In genomic region chr4:152114080-152114479, GRCm38 (mm10) we compare ENCODE assay signal across 40 mouse cellular contexts. TPM values are rescaled to one million over a fixed set of nuclear protein-coding genes. Genes with fewer than 3 reads are reported as not detected.
DNase-seq lines count a peak whose midpoint lies in the region; ATAC-seq and TF ChIP-seq lines count a peak whose summit lies in the region.
"Had no signal": no experiment of that assay in that cellular context is flagged by ENCODE, and none has a peak within 500 bp of the region (broad histone marks: within the 10 kb centered on the region; RNA-seq: fewer than 3 reads in every experiment).

No protein-coding gene starts in this region.

- H3K27me3 ChIP-seq in heart, adult 2 months (ENCODE audit: control insufficient read depth, insufficient read depth, low read length), result peaks cover 2% of the 10 kb centered on the region
- H3K27me3 ChIP-seq in kidney, postnatal 0 days (ENCODE audit: insufficient read depth, low read length), result no peaks in the 10 kb centered on the region

- H3K9me3 ChIP-seq in kidney, postnatal 0 days (replicated peaks; ENCODE audit: low read length), result no peaks in the 10 kb centered on the region
- H3K9me3 ChIP-seq: heart, embryonic 13.5 days; limb, embryonic 10.5 days; limb, embryonic 15.5 days; liver, embryonic 15.5 days; lung, embryonic 15.5 days had no signal

- no peak for TF ChIP-seq EP300 in heart, adult 2 months (IDR thresholded peaks at IDR 0.05; ENCODE audit: insufficient read depth, low read depth, low read length)

- peaks cover 2% of the 10 kb centered on the region; the same call in 1 of the 2 replicates for H3K36me3 ChIP-seq in heart, adult 2 months (ENCODE audit: control insufficient read depth, insufficient read depth, low read length)
- H3K36me3 ChIP-seq in kidney, postnatal 0 days (ENCODE audit: insufficient read depth, low read length), result peaks cover 17% of the 10 kb centered on the region; the same call in 1 of the 2 replicates

- H3K4me3 ChIP-seq in heart, adult 2 months, result no peak overlapping the region
- no peak overlapping the region for H3K4me3 ChIP-seq in kidney, postnatal 0 days (replicated peaks; ENCODE audit: low read depth, low read length)
- H3K4me3 ChIP-seq: erythroblast, embryonic 14.5 days; gastrocnemius, adult 2 months; heart, embryonic 13.5 days; limb, embryonic 10.5 days; limb, embryonic 15.5 days; liver, embryonic 15.5 days; lung, embryonic 15.5 days had no signal

- no peak overlapping the region for H3K4me2 ChIP-seq in kidney, postnatal 0 days (ENCODE audit: low read length)
- H3K4me2 ChIP-seq: heart, embryonic 13.5 days; limb, embryonic 15.5 days; liver, embryonic 15.5 days; lung, embryonic 15.5 days; midbrain, embryonic 11.5 days had no signal

- TF ChIP-seq POLR2A in heart, adult 2 months (IDR thresholded peaks at IDR 0.05; ENCODE audit: insufficient read depth, low read depth, low read length), result no peak

- DNase-seq in heart, adult 2 months, result no peak
- no peak for DNase-seq in heart, adult 18-20 months
- no peak for DNase-seq in kidney, postnatal 0 days (ENCODE audit: low spot score)
- no peak for DNase-seq in kidney, adult 18-20 months
- DNase-seq in thymus, postnatal 4 days, result peak; percentile 40
- DNase-seq in thymus, postnatal 0 days (ENCODE audit: low spot score), result no peak
- DNase-seq in layer of hippocampus, adult 11-12 months (ENCODE audit: low spot score), result no peak
- DNase-seq: adrenal gland, adult 2 months; adrenal gland, postnatal 36 days; cerebellum, adult 18-20 months; cerebellum, postnatal 14 days; gastrocnemius, adult 2 months; gastrocnemius, postnatal 36 days; heart, postnatal 10 days; kidney, adult 8-10 months; kidney, postnatal 10 days; layer of hippocampus, adult 9-11 months; lung, postnatal 36 days; right cerebral cortex, postnatal 25 days; spleen, adult 18-20 months had no signal

- ATAC-seq in kidney, postnatal 0 days (replicated peaks; ENCODE audit: low FRiP score, low read depth), result no peak
- ATAC-seq: activated CD4-positive, CD25-positive, alpha-beta regulatory T cell, adult 4 months; forebrain, embryonic 16.5 days; inflammation-experienced regulatory T-cells, adult 6 months had no signal

- no peaks in the 10 kb centered on the region for H3K79me2 ChIP-seq in heart, adult 2 months (replicated peaks; ENCODE audit: control insufficient read depth, insufficient read depth, low read length)

- H3K4me1 ChIP-seq in heart, adult 2 months (ENCODE audit: control insufficient read depth, insufficient read depth, low read length), result peaks cover 3% of the 10 kb centered on the region
- peaks cover 12% of the 10 kb centered on the region for H3K4me1 ChIP-seq in kidney, postnatal 0 days (replicated peaks; ENCODE audit: insufficient read depth, low read length)

- intact Hi-C loops in heart, adult 2 months (cut with DNase I), result no loop called here

- no peak overlapping the region for H3K27ac ChIP-seq in heart, adult 2 months
- no peak overlapping the region for H3K27ac ChIP-seq in kidney, postnatal 0 days
- H3K27ac ChIP-seq: gastrocnemius, adult 2 months; heart, embryonic 13.5 days; limb, embryonic 10.5 days; limb, embryonic 15.5 days; liver, embryonic 15.5 days; lung, embryonic 15.5 days had no signal

- TF ChIP-seq CTCF in heart, adult 2 months (IDR thresholded peaks at IDR 0.05), result 0 out of 2 replicates have a peak, but pooled peaks have one; percentile 2
- TF ChIP-seq CTCF in kidney, postnatal 0 days (IDR thresholded peaks at IDR 0.05; ENCODE audit: low read depth), result peak; percentile 26

- 83% methylated on average over 16 of the region's 16 CpGs for WGBS in heart, adult 2 months
- 76% methylated on average over 16 of the region's 16 CpGs for WGBS in kidney, postnatal 0 days

- H3K9ac ChIP-seq in heart, adult 2 months (ENCODE audit: low read depth, low read length), result no peak overlapping the region
- no peak overlapping the region for H3K9ac ChIP-seq in kidney, postnatal 0 days (ENCODE audit: low read depth, low read length)
- H3K9ac ChIP-seq: heart, embryonic 13.5 days; limb, embryonic 15.5 days; liver, embryonic 15.5 days; lung, embryonic 15.5 days had no signal

RNA-seq across cellular contexts. Expression of gene Tnfrsf25, which starts 1.7 kb away (rescaled TPM):
- total RNA-seq in heart, adult 2 months (2021), result 1 to 10 TPM; 1.4 to 2.4 TPM
- polyA plus RNA-seq in heart, adult 2 months (2012; rRNA removed), result 6.1 and 7.4 TPM in 2 replicates
- 1 to 10 TPM; 1.4 to 1.6 TPM for total RNA-seq in heart, adult 18-20 months (2021)
- 0.68 and 0.83 TPM in 2 replicates for polyA plus RNA-seq in kidney, postnatal 0 days (2015; fragmentation: Nextera tagmentation; extraction: Ambion mirVana)
- polyA plus RNA-seq in thymus, postnatal 0 days (2015; fragmentation: Nextera tagmentation; extraction: Ambion mirVana), result 37.7 and 44.1 TPM in 2 replicates
- polyA plus RNA-seq: forebrain, embryonic 11.5 days had no signal

RNA-seq across cellular contexts. Expression of gene Espn, which starts 38.1 kb away (rescaled TPM):
- 1 to 10 TPM; 2.4 to 2.5 TPM for total RNA-seq in heart, adult 2 months (2021)
- polyA plus RNA-seq in heart, adult 2 months (2012; rRNA removed), result 2.7 and 3.2 TPM in 2 replicates
- 1 to 10 TPM; 2.5 to 2.7 TPM for total RNA-seq in heart, adult 18-20 months (2021)
- polyA plus RNA-seq in kidney, postnatal 0 days (2015; fragmentation: Nextera tagmentation; extraction: Ambion mirVana), result 32.9 and 35.0 TPM in 2 replicates
- polyA plus RNA-seq in thymus, postnatal 0 days (2015; fragmentation: Nextera tagmentation; extraction: Ambion mirVana), result 3.2 and 3.6 TPM in 2 replicates

RNA-seq across cellular contexts. Expression of gene Plekhg5, which starts 41.8 kb away (rescaled TPM):
- 10 to 100 TPM; 11.5 to 16.7 TPM for total RNA-seq in heart, adult 2 months (2021)
- 20.3 and 20.5 TPM in 2 replicates for polyA plus RNA-seq in heart, adult 2 months (2012; rRNA removed)
- total RNA-seq in heart, adult 18-20 months (2021), result 10 to 100 TPM; 10.9 to 15.9 TPM
- polyA plus RNA-seq in kidney, postnatal 0 days (2015; fragmentation: Nextera tagmentation; extraction: Ambion mirVana), result 18.3 and 19.3 TPM in 2 replicates
- 3.4 and 3.9 TPM in 2 replicates for polyA plus RNA-seq in thymus, postnatal 0 days (2015; fragmentation: Nextera tagmentation; extraction: Ambion mirVana)

RNA-seq across cellular contexts. Expression of gene Hes2, which starts 44.6 kb away (rescaled TPM):
- total RNA-seq in heart, adult 2 months (2021), result not detected
- not detected in 2 replicates for polyA plus RNA-seq in heart, adult 2 months (2012; rRNA removed)
- total RNA-seq in heart, adult 18-20 months (2021), result not detected
- polyA plus RNA-seq in kidney, postnatal 0 days (2015; fragmentation: Nextera tagmentation; extraction: Ambion mirVana), result 0.41 and 0.78 TPM in 2 replicates
- polyA plus RNA-seq in thymus, postnatal 0 days (2015; fragmentation: Nextera tagmentation; extraction: Ambion mirVana), result 0.21 TPM in 1 of 2 replicates, not detected in the other
- total RNA-seq: adrenal gland, adult 2 months; adrenal gland, postnatal 36 days; CH12.LX; gastrocnemius, adult 2 months; gastrocnemius, postnatal 36 days; heart, adult 8-10 months; heart, postnatal 10 days; hematopoietic stem cell, adult 5-6 weeks; left cerebral cortex, postnatal 10 days; megakaryocyte, adult 5-6 weeks had no signal
- polyA plus RNA-seq: activated CD4-positive, CD25-positive, alpha-beta regulatory T cell, adult 4 months; adrenal gland, adult 2 months; brain, embryonic 14.5 days; C2C12; cortical plate, adult 2 months; erythroblast, embryonic 14.5 days; forebrain, embryonic 11.5 days; forebrain, embryonic 16.5 days; heart, embryonic 13.5 days; inflammation-experienced regulatory T-cells, adult 6 months; limb, embryonic 10.5 days; liver, embryonic 15.5 days; neural tube, embryonic 14.5 days had no signal
